Mouse (Mus musculus): ENCODE measurements at regions not wholly inside any gene's neighbourhood (a gene's known extent, or its start where the extent isn't known, plus 50 kb on each side); places are given as distances from the start of the nearest gene placed in this dataset.
"Not testable (repeated sequence)": the region's sequence is repeated elsewhere in the genome, so short reads cannot be mapped to it uniquely, and the experiment has no call there.

DNA sequence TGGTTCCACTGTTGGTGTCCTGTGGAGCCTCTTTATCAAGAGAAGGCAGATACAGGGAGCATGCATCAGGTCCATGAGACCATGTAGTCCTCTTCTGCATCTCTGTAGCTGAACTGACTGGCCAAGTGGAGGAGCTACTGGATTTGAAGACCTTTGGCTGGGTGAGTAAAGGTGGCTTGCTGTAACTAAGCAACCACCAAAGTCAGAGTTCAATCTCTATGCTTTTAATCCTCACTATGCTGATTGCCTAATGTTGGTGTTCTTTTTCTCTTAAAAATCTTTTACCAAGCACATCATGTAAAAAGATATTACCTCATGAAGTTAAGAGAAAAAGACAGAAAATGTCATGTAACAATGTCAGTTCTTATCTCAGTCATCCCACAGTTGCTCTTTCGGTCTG, 265.2 kb downstream of the Epm2a start:
- TF ChIP-seq TAL1 (IDR thresholded peaks at IDR 0.05; ENCODE audit: low read length) (no peak), UBTF (IDR thresholded peaks at IDR 0.05; ENCODE audit: borderline replicate concordance, insufficient read depth, low read depth, low read length) (no peak), POLR2AphosphoS5 (IDR thresholded peaks at IDR 0.05; ENCODE audit: borderline replicate concordance, low read depth, low read length) (no peak), CTCF (IDR thresholded peaks at IDR 0.05 in 2 of 3, conservative IDR thresholded peaks at IDR 0.05 in 1 of 3; ENCODE audit: control insufficient read depth in 1 of 3, insufficient read depth in 1 of 3, low read depth in 2 of 3, low read length in 3 of 3, poor library complexity in 1 of 3, severe bottlenecking in 1 of 3) (no peak), ELF1 (IDR thresholded peaks at IDR 0.05; ENCODE audit: low read depth, low read length) (no peak), CHD1 (IDR thresholded peaks at IDR 0.05; ENCODE audit: low read depth, low read length) (no peak), BHLHE40 (IDR thresholded peaks at IDR 0.05; ENCODE audit: borderline replicate concordance, low read depth, low read length) (no peak)
- Histone ChIP-seq H3K4me3 (ENCODE audit: control insufficient read depth in 1 of 2, insufficient read depth in 1 of 2, low read depth in 2 of 2, low read length in 2 of 2) (no peak overlapping the region), H3K4me1 (ENCODE audit: control insufficient read depth in 1 of 2, insufficient read depth in 2 of 2, low read length in 2 of 2) (no peaks in the 10 kb centered on the region), H3K9ac (ENCODE audit: control insufficient read depth, low read depth, low read length, poor library complexity, severe bottlenecking) (no peak overlapping the region), H3K79me2 (ENCODE audit: control insufficient read depth, insufficient read depth, low read length, poor library complexity) (no peaks in the 10 kb centered on the region), H3K9me3 (replicated peaks; ENCODE audit: insufficient read depth, low read length) (no peaks in the 10 kb centered on the region), H3K36me3 (ENCODE audit: control insufficient read depth in 1 of 2, insufficient read depth in 2 of 2, low read length in 2 of 2) (no peaks in the 10 kb centered on the region), H3K27me3 (ENCODE audit: control insufficient read depth in 1 of 2, insufficient read depth in 2 of 2, low read length in 2 of 2) (no peaks in the 10 kb centered on the region), H3K27ac (ENCODE audit: control insufficient read depth, low read depth, low read length) (no peak overlapping the region)
- no peak for DNase-seq (ENCODE audit: low read depth, low spot score)

- H3K9me3 ChIP-seq (replicated peaks; ENCODE audit: insufficient read depth, low read length); DNase-seq (ENCODE audit: low read depth, low spot score); H3K27ac ChIP-seq (ENCODE audit: control insufficient read depth, low read depth, low read length); H3K79me2 ChIP-seq (ENCODE audit: control insufficient read depth, insufficient read depth, low read length, poor library complexity); H3K27me3 ChIP-seq (ENCODE audit: control insufficient read depth in 1 of 2, insufficient read depth in 2 of 2, low read length in 2 of 2); H3K36me3 ChIP-seq (ENCODE audit: control insufficient read depth in 1 of 2, insufficient read depth in 2 of 2, low read length in 2 of 2); H3K4me3 ChIP-seq (ENCODE audit: control insufficient read depth in 1 of 2, insufficient read depth in 1 of 2, low read depth in 2 of 2, low read length in 2 of 2); H3K9ac ChIP-seq (ENCODE audit: control insufficient read depth, low read depth, low read length, poor library complexity, severe bottlenecking); H3K4me1 ChIP-seq (ENCODE audit: control insufficient read depth in 1 of 2, insufficient read depth in 2 of 2, low read length in 2 of 2): not testable (repeated sequence)
Observed at GRCm38 (mm10) chr10:11609092-11609491, 265.9 kb downstream of the Epm2a start.

DNA sequence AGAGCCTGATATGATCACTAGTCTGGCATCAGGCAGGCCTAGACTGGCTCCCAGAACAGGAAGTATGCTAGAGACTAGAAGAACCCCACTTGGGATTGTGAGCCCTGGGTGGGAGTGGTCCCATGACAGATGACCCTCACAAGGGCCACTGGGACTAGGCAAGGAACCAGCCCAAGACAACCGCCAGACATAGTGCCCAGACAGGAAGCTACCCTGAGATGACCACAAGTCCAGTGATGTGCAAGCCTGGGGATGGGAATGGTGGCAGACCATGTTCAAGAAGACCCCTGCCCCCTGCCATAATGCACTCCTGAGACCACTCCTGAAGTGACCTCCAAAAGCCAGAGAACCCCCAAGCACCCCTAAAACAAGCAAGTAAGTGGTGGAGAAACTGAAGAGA, 304.9 kb downstream of the Epm2a start:
- Histone ChIP-seq H3K27ac (ENCODE audit: control insufficient read depth, low read depth, low read length) (no peak overlapping the region), H3K9me3 (replicated peaks; ENCODE audit: insufficient read depth, low read length) (no peaks in the 10 kb centered on the region), H3K36me3 (ENCODE audit: control insufficient read depth in 1 of 2, insufficient read depth in 2 of 2, low read length in 2 of 2) (no peaks in the 10 kb centered on the region), H3K9ac (ENCODE audit: control insufficient read depth, low read depth, low read length, poor library complexity, severe bottlenecking) (no peak overlapping the region), H3K4me1 (ENCODE audit: control insufficient read depth in 1 of 2, insufficient read depth in 2 of 2, low read length in 2 of 2) (no peaks in the 10 kb centered on the region), H3K4me3 (ENCODE audit: control insufficient read depth in 1 of 2, insufficient read depth in 1 of 2, low read depth in 2 of 2, low read length in 2 of 2) (no peak overlapping the region), H3K79me2 (ENCODE audit: control insufficient read depth, insufficient read depth, low read length, poor library complexity) (no peaks in the 10 kb centered on the region), H3K27me3 (ENCODE audit: control insufficient read depth in 1 of 2, insufficient read depth in 2 of 2, low read length in 2 of 2) (no peaks in the 10 kb centered on the region)
- TF ChIP-seq HCFC1 (IDR thresholded peaks at IDR 0.05; ENCODE audit: low read depth, low read length) = no peak
- no peak for TF ChIP-seq TAL1 (IDR thresholded peaks at IDR 0.05; ENCODE audit: low read length)
- TF ChIP-seq RCOR1 (IDR thresholded peaks at IDR 0.05; ENCODE audit: low read depth, low read length) = no peak
- TF ChIP-seq POLR2A (IDR thresholded peaks at IDR 0.05; ENCODE audit: control insufficient read depth in 1 of 2, insufficient read depth in 1 of 2, low read depth in 1 of 2, low read length in 2 of 2, poor library complexity in 1 of 2) = no peak
- TF ChIP-seq USF1 (IDR thresholded peaks at IDR 0.05; ENCODE audit: low read depth, low read length) = no peak
- TF ChIP-seq GABPA (IDR thresholded peaks at IDR 0.05; ENCODE audit: low read depth, low read length) = no peak
- DNase-seq (ENCODE audit: low read depth, low spot score) = no peak

Data from MEL (cell line).